Mouse (Mus musculus): ENCODE measurements at regions not wholly inside any gene's neighbourhood (a gene's known extent, or its start where the extent isn't known, plus 50 kb on each side); places are given as distances from the start of the nearest gene placed in this dataset.

- DNase-seq, result peak; percentile 69
Measured at GRCm38 (mm10) chr12:119026311-119026710, 60.1 kb upstream of the Abcb5 start.

GRCm38 (mm10) chr12:119024063-119024462 is 57.8 kb upstream of the Abcb5 start:
- no peak for DNase-seq
